Mouse (Mus musculus) myocyte (in vitro differentiated cells): Measurements from ENCODE around the gene Cdca3. TPM values are rescaled to one million over a fixed set of nuclear protein-coding genes. Genes with fewer than 3 reads are reported as not detected.

Experiments used
- H3K27me3 ChIP-seq: one replicate; pipeline ENCODE4 v1.6.1; 2011; ENCODE audit not compliant: control insufficient read depth, insufficient read depth, insufficient read length
- H3K36me3 ChIP-seq: one replicate; pipeline ENCODE4 v1.6.1; 2011; ENCODE audit not compliant: control insufficient read depth, insufficient read depth
- H3K4me2 ChIP-seq: one replicate; pipeline ENCODE4 v1.6.1; 2011; ENCODE audit warnings: low read depth, control low read depth
- H3K4me3 ChIP-seq: one replicate; pipeline ENCODE4 v1.5.1; 2011; ENCODE audit warnings: mild to moderate bottlenecking, control low read depth, moderate library complexity
- H3K79me2 ChIP-seq: one replicate; pipeline ENCODE4 v1.6.1; 2011; ENCODE audit not compliant: control insufficient read depth, insufficient read depth
- H3ac ChIP-seq: one replicate; pipeline ENCODE4 v1.6.1; 2011; ENCODE audit not compliant: control insufficient read depth, insufficient read length
- CEBPB ChIP-seq: IDR thresholded peaks from 2 replicates; pipeline ENCODE4 v1.6.1; 2011; ENCODE audit warnings: mild to moderate bottlenecking, moderate library complexity; ENCODE audit not compliant: poor library complexity, insufficient read depth, severe bottlenecking
- E2F4 ChIP-seq: IDR thresholded peaks from one replicate; pipeline ENCODE4 v1.6.1; 2011; ENCODE audit warnings: mild to moderate bottlenecking, control low read depth, moderate library complexity; ENCODE audit not compliant: insufficient read depth
- MAX ChIP-seq: IDR thresholded peaks from one replicate; pipeline ENCODE4 v1.6.1; 2011; ENCODE audit warnings: low read depth, mild to moderate bottlenecking, control low read depth
- MYOD1 ChIP-seq, 3 experiments: IDR thresholded peaks; one replicate each; pipeline ENCODE4 v1.6.1; 2011; ENCODE audit warnings: control low read depth in 2 of 3, low read depth in 2 of 3, mild to moderate bottlenecking in 2 of 3, moderate library complexity in 1 of 3; ENCODE audit not compliant: insufficient read length in 2 of 3, control insufficient read depth in 1 of 3
- MYOG ChIP-seq, 3 experiments: IDR thresholded peaks; one replicate each; pipeline ENCODE4 v1.6.1; 2011; ENCODE audit warnings: control low read depth in 2 of 3, low read depth in 2 of 3, mild to moderate bottlenecking in 2 of 3; ENCODE audit not compliant: insufficient read length in 2 of 3, control insufficient read depth in 1 of 3, insufficient read depth in 1 of 3
- POLR2A ChIP-seq: IDR thresholded peaks from one replicate; pipeline ENCODE4 v1.6.1; 2011; ENCODE audit warnings: low read depth, mild to moderate bottlenecking, control low read depth, moderate library complexity; ENCODE audit not compliant: insufficient read length
- POLR2AphosphoS2 ChIP-seq: IDR thresholded peaks from one replicate; pipeline ENCODE4 v1.6.1; 2011; ENCODE audit warnings: low read depth, control low read depth; ENCODE audit not compliant: insufficient read length
- REST ChIP-seq: IDR thresholded peaks from one replicate; pipeline ENCODE4 v1.6.1; 2011; ENCODE audit warnings: mild to moderate bottlenecking, control low read depth, moderate library complexity; ENCODE audit not compliant: insufficient read depth, insufficient read length
- SRF ChIP-seq: IDR thresholded peaks from one replicate; pipeline ENCODE4 v1.6.1; 2011; ENCODE audit warnings: low read depth; ENCODE audit not compliant: control insufficient read depth, insufficient read length
- TCF12 ChIP-seq: IDR thresholded peaks from one replicate; pipeline ENCODE4 v1.6.1; 2011; ENCODE audit warnings: mild to moderate bottlenecking, control low read depth; ENCODE audit not compliant: poor library complexity, insufficient read depth, severe bottlenecking
- TCF3 ChIP-seq: IDR thresholded peaks from one replicate; pipeline ENCODE4 v1.6.1; 2011; ENCODE audit warnings: low read depth, control low read depth; ENCODE audit not compliant: insufficient read length
- USF1 ChIP-seq: IDR thresholded peaks from one replicate; pipeline ENCODE4 v1.6.1; 2011; ENCODE audit warnings: low read depth, mild to moderate bottlenecking, control low read depth, moderate library complexity
- polyA plus RNA-seq: library from polyadenylated mRNA; unstranded; fragments of >200 nt; fragmentation: generic; extraction: Trizol; gene quantifications from one replicate; pipeline ENCODE4 v1.2.1, GENCODE M21; 2012; ENCODE audit warnings: missing spikeins

Gene Cdca3
- polyA plus RNA-seq, 1 experiment, result 28.8 TPM

- no peak overlapping the region for H3K4me3 ChIP-seq
- no peaks in the 10 kb centered on the region for H3K36me3 ChIP-seq
- H3K27me3 ChIP-seq, result no peaks in the 10 kb centered on the region
- TF ChIP-seq E2F4 (no peak), SRF (no peak)
- no peak overlapping the region for H3K4me2 ChIP-seq
- no peak overlapping the region for H3ac ChIP-seq
- H3K79me2 ChIP-seq, result no peaks in the 10 kb centered on the region
Measured at GRCm38 (mm10) chr6:124786756-124787420, 42.5 kb upstream of the Cdca3 start.

GRCm38 (mm10) chr6:124787722-124788121 lies 41.6 kb upstream of the Cdca3 start:
- Histone ChIP-seq H3K4me3 (no peak overlapping the region), H3K4me2 (no peak overlapping the region), H3ac (no peak overlapping the region), H3K79me2 (no peaks in the 10 kb centered on the region), H3K27me3 (no peaks in the 10 kb centered on the region), H3K36me3 (no peaks in the 10 kb centered on the region)
- TF ChIP-seq TCF12 (no peak), CEBPB (no peak), E2F4 (no peak), TCF3 (no peak), POLR2A (no peak), SRF (no peak), MYOD1 (IDR thresholded peaks at IDR 0.05; ENCODE audit: control insufficient read depth in 1 of 3, insufficient read length in 2 of 3, low read depth in 2 of 3) (no peak), MAX (no peak), USF1 (no peak), POLR2AphosphoS2 (no peak), MYOG (IDR thresholded peaks at IDR 0.05; ENCODE audit: control insufficient read depth in 1 of 3, insufficient read depth in 1 of 3, insufficient read length in 2 of 3, low read depth in 2 of 3) (no peak)

DNA sequence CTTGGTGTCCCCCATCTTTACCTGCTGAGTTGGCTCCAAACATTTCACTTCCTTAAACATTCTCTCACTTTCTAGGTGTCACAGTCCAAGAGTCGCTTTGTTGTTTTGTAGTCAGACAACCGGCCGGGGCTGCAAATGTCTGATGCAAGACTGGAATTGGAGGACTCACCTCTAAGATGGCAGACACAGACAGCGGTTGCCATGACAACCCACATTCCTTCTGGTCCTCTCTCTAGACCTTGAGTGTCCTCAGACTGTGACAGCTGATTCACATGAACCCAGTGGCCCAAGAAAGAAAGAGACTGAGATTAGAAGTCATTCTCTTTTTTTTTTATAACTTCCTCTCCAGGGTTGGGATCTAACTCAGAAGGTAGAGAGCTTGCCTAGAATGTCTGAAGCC lies 39.8 kb upstream of the Cdca3 start:
- no peak overlapping the region for H3ac ChIP-seq

GRCm38 (mm10) chr6:124790121-124790520 lies 39.2 kb upstream of the Cdca3 start:
- TF ChIP-seq MYOD1 (IDR thresholded peaks at IDR 0.05; ENCODE audit: control insufficient read depth in 1 of 3, insufficient read length in 2 of 3, low read depth in 2 of 3) (no peak), SRF (no peak), TCF12 (no peak), MYOG (IDR thresholded peaks at IDR 0.05; ENCODE audit: control insufficient read depth in 1 of 3, insufficient read depth in 1 of 3, insufficient read length in 2 of 3, low read depth in 2 of 3) (no peak), CEBPB (no peak), POLR2AphosphoS2 (no peak), E2F4 (no peak)
- Histone ChIP-seq H3K36me3 (no peaks in the 10 kb centered on the region), H3K27me3 (no peaks in the 10 kb centered on the region), H3K4me3 (no peak overlapping the region), H3ac (no peak overlapping the region), H3K79me2 (no peaks in the 10 kb centered on the region), H3K4me2 (no peak overlapping the region)

More for the DNA sequence above, 39.8 kb upstream of the Cdca3 start:
- no peaks in the 10 kb centered on the region for H3K79me2 ChIP-seq
- TF ChIP-seq MAX (no peak), POLR2A (no peak), SRF (no peak), TCF12 (no peak), POLR2AphosphoS2 (no peak), TCF3 (no peak), CEBPB (no peak), REST (no peak), E2F4 (no peak), MYOG (IDR thresholded peaks at IDR 0.05; ENCODE audit: control insufficient read depth in 1 of 3, insufficient read depth in 1 of 3, insufficient read length in 2 of 3, low read depth in 2 of 3) (no peak), USF1 (no peak), MYOD1 (IDR thresholded peaks at IDR 0.05; ENCODE audit: control insufficient read depth in 1 of 3, insufficient read length in 2 of 3, low read depth in 2 of 3) (no peak)
- no peaks in the 10 kb centered on the region for H3K36me3 ChIP-seq
- H3K4me3 ChIP-seq, result no peak overlapping the region
- H3K27me3 ChIP-seq, result no peaks in the 10 kb centered on the region
- H3K4me2 ChIP-seq, result no peak overlapping the region

- Histone ChIP-seq H3K79me2 (no peaks in the 10 kb centered on the region), H3K27me3 (no peaks in the 10 kb centered on the region), H3ac (no peak overlapping the region), H3K4me2 (no peak overlapping the region), H3K4me3 (no peak overlapping the region), H3K36me3 (no peaks in the 10 kb centered on the region)
- TF ChIP-seq E2F4 (no peak), TCF3 (no peak), CEBPB (no peak), POLR2AphosphoS2 (no peak), MYOG (IDR thresholded peaks at IDR 0.05; ENCODE audit: control insufficient read depth in 1 of 3, insufficient read depth in 1 of 3, insufficient read length in 2 of 3, low read depth in 2 of 3) (no peak), MAX (no peak), SRF (no peak), REST (no peak), MYOD1 (IDR thresholded peaks at IDR 0.05; ENCODE audit: control insufficient read depth in 1 of 3, insufficient read length in 2 of 3, low read depth in 2 of 3) (no peak), TCF12 (no peak), USF1 (no peak), POLR2A (no peak)
Measured at GRCm38 (mm10) chr6:124791911-124792310, 37.4 kb upstream of the Cdca3 start.
